Mouse (Mus musculus): Measurements from ENCODE around the gene Gapdh. TPM values are rescaled to one million over a fixed set of nuclear protein-coding genes. Genes with fewer than 3 reads are reported as not detected.

The Gapdh gene
- 1,000 to 10,000 TPM; 2,618 to 2,651 TPM for total RNA-seq (2021)
- long read RNA-seq, experiment 1, transcript Gapdh-203 (7 exons, 1,420 nt): major isoform, 11 of 38 reads
- long read RNA-seq, experiment 1, partial matches to known transcripts: 11 of 38 reads
- long read RNA-seq, experiment 1, other reads (novel, unspliced or antisense): 14 of 38 reads
- long read RNA-seq, experiment 2, partial matches to known transcripts: 5 of 14 reads
- long read RNA-seq, experiment 2, other reads (novel, unspliced or antisense): 5 of 14 reads

GRCm38 (mm10) chr6:125166051-125166751 lies at the start of gene Gapdh:
Gapdh (minus strand) TSS chr6:125166467.
- peak; percentile 36 to 44 for DNase-seq (ENCODE audit: low spot score in 2 of 2)

GRCm38 (mm10) chr6:125215148-125215954 lies 49.1 kb upstream of the Gapdh start, which contains the start of gene Vamp1:
Vamp1 (plus strand) TSS chr6:125215551.
- peak; percentile 93 to 95 for DNase-seq (ENCODE audit: low spot score in 2 of 2)

- no peak for DNase-seq (ENCODE audit: low spot score in 2 of 2)
Observed at GRCm38 (mm10) chr6:125213715-125214114, 47.4 kb upstream of the Gapdh start.

GRCm38 (mm10) chr6:125213129-125213528 lies 46.9 kb upstream of the Gapdh start:
- DNase-seq (ENCODE audit: low spot score in 2 of 2): no peak

- DNase-seq (ENCODE audit: low spot score in 2 of 2): no peak
Observed at GRCm38 (mm10) chr6:125212621-125213020, 46.4 kb upstream of the Gapdh start.

- no peak for DNase-seq (ENCODE audit: low spot score in 2 of 2)
Observed at GRCm38 (mm10) chr6:125210436-125210835, 44.2 kb upstream of the Gapdh start.

GRCm38 (mm10) chr6:125197166-125197565 lies 30.9 kb upstream of the Gapdh start:
- no peak for DNase-seq (ENCODE audit: low spot score in 2 of 2)

GRCm38 (mm10) chr6:125196301-125196700 lies 30.0 kb upstream of the Gapdh start:
- DNase-seq (ENCODE audit: low spot score in 2 of 2): no peak

- DNase-seq (ENCODE audit: low spot score in 2 of 2): no peak
Observed at GRCm38 (mm10) chr6:125195541-125196075, 29.3 kb upstream of the Gapdh start.

GRCm38 (mm10) chr6:125193390-125193789 lies 27.1 kb upstream of the Gapdh start:
- DNase-seq (ENCODE audit: low spot score in 2 of 2): no peak

GRCm38 (mm10) chr6:125192841-125193240 lies 26.6 kb upstream of the Gapdh start:
- no peak for DNase-seq (ENCODE audit: low spot score in 2 of 2)

- DNase-seq (ENCODE audit: low spot score in 2 of 2): peak; percentile 88 to 91
Observed at GRCm38 (mm10) chr6:125192016-125192714, 25.9 kb upstream of the Gapdh start.

- DNase-seq (ENCODE audit: low spot score in 2 of 2): peak; percentile 95 to 98
Observed at GRCm38 (mm10) chr6:125191332-125192015, 25.2 kb upstream of the Gapdh start, which contains the start of the genes Ncapd2 and Mrpl51. Ncapd2 (minus strand) TSS chr6:125191701. Mrpl51 (plus strand) TSS chr6:125191801.

- no peak for DNase-seq (ENCODE audit: low spot score in 2 of 2)
Observed at GRCm38 (mm10) chr6:125190816-125191215, 24.5 kb upstream of the Gapdh start.

- DNase-seq (ENCODE audit: low spot score in 2 of 2): no peak
Observed at GRCm38 (mm10) chr6:125186203-125186602, 19.9 kb upstream of the Gapdh start.

GRCm38 (mm10) chr6:125182133-125182532 lies 15.9 kb upstream of the Gapdh start:
- no peak for DNase-seq (ENCODE audit: low spot score in 2 of 2)

- no peak for DNase-seq (ENCODE audit: low spot score in 2 of 2)
Observed at GRCm38 (mm10) chr6:125179601-125180000, 13.3 kb upstream of the Gapdh start.

GRCm38 (mm10) chr6:125175469-125175868 lies 9.2 kb upstream of the Gapdh start:
- no peak for DNase-seq (ENCODE audit: low spot score in 2 of 2)

- DNase-seq (ENCODE audit: low spot score in 2 of 2): no peak
Observed at GRCm38 (mm10) chr6:125173256-125173655, 7.0 kb upstream of the Gapdh start.

GRCm38 (mm10) chr6:125172474-125172873 lies 6.2 kb upstream of the Gapdh start:
- DNase-seq (ENCODE audit: low spot score in 2 of 2): no peak
